Mouse (Mus musculus) lung, postnatal 0 days (tissue): Measurements from ENCODE around the gene Krt25.
A peak's percentile ranks its signal among the peaks of the same experiment; 100 is the strongest.

ENCODE experiments used
- CTCF ChIP-seq: IDR thresholded peaks from 2 replicates; pipeline ENCODE4 v1.5.1; 2016; ENCODE audit warnings: antibody characterized with exemption, mild to moderate bottlenecking
- EP300 ChIP-seq: IDR thresholded peaks from 2 replicates; pipeline ENCODE4 v1.6.1; 2016; ENCODE audit warnings: antibody characterized with exemption, mild to moderate bottlenecking, control low read depth

- TF ChIP-seq EP300, result peak; percentile 38; the same call in 1 of the 2 replicates
- no peak for TF ChIP-seq CTCF
Observed at GRCm38 (mm10) chr11:99329655-99330054, 6.9 kb upstream of the Krt25 start.
